Mouse (Mus musculus): ENCODE data around the gene Ccdc180. TPM values are rescaled to one million over a fixed set of nuclear protein-coding genes. Genes with fewer than 3 reads are reported as not detected.

The Ccdc180 gene
- 0.38 and 0.63 TPM in 2 replicates for total RNA-seq (2015; ENCODE audit: low replicate concordance)
- total RNA-seq (2017; ENCODE audit: low replicate concordance), result not detected in 2 replicates

DNA sequence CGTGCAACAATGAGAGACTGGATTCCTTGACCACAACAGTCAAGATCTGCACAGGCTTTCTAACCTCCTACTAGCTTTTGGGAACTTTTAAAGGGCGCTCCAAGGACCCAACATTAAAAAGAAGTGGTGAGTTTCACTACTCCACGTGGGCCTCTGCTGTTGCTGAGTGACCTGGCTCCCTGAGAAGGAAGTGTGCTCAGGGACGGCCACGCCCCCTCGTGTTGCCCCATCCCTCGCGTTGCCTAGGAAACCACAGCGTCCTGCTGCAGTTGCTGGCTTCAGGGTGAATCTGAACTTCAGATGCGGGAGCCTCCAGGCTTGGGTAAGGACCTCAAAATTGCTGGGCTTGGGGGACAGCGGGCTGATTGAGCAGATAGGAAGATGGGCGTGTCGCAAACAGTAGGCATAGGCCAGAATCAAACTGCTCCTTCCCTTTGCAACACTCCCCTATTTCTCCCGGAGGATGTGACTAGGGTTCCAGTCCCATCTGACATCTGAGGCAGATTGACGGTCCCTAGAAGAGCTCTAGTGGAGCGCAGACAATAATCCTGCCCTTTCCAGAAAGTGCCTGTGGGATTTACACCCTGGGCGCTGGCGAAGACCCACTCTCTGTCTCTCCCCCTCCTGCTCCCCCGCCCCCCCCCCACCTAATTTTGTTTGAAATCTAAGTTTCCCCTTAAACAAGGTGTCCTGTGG, at the start of gene Ccdc180:
Gene Ccdc180, plus strand, starts transcription at position 238 of the 696 bp plus-strand sequence.
- ATAC-seq (replicated peaks; ENCODE audit: low FRiP score, poor library complexity, severe bottlenecking), result no peak

DNA sequence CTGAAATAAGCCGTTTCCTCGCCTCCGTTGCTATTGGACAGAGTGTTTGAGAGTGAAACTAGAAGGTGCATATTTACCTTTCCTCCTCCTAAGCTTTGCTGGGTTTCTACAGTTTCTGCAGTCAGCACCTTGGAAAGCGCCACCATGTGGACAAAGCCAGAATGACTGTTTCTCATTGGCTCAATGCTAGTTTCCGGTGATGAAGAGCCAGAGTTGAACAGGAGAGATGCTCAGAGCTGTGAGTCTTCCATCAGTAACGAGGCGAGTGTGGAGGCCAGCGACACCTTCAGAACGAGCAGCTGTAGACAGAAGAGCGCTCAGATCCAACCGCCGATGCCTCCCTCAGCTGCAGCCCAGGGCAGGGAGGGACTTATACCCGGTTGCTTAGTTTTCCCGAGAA, 45.7 kb upstream of the Ccdc180 start:
- ATAC-seq (replicated peaks; ENCODE audit: low FRiP score, poor library complexity, severe bottlenecking), result no peak

DNA sequence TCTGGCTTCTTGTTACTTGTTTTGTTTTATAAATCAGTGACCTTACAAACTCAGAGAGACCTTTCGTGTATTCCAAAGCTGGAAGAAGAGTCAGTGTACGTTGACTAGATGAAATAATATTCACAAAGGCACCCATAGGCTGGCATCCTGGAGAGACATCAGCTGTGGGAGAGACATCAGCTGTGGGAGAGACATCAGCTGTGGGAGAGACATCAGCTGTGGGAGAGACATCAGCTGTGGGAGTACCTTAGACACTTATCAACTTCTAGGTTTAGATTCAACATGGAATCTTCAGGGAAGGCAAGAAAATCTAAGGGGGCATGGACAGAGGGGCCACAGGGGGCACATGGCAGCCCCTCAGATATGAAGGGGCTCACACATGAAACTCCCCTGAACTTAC, 43.8 kb upstream of the Ccdc180 start:
- no peak for ATAC-seq (replicated peaks; ENCODE audit: low FRiP score, poor library complexity, severe bottlenecking)

DNA sequence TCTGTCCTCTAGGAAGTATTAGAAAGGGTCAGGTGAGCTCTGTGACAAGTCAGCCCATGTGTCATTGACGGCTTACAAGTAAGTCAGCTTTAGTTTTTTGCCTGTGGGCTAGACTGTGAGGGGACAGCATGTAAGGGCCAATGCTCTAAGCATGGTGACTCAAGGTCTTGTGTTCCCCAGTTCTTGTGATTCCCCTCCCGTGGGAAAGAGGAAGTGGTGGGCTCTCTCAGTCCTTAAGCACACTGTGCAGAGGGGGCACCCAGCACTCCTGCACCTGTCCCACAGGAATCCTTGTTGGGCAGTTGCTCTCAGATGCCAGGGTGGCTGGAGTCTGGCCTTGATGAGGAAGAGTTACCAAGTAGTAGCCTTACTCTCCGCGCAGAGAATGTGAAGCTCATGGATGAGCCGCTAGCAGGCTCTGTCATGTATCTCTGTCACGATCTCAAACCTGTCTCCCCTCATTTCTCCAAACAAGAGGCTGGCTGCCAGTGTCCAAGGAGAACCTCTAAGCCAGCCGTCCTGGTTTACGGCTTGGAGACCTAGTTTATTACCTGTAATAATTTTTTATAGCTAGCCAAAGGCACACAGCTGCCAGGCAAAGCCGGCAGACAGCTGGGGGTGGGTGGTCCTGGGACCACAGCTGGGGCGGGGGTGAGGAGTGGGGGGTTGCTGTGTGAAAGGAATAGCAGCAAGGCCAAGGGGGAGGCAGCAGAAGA, 41.8 kb upstream of the Ccdc180 start, which contains the start of gene Stra6l:
Gene Stra6l, plus strand, starts transcription at position 556 of the 716 bp plus-strand sequence.
- no peak for ATAC-seq (replicated peaks; ENCODE audit: low FRiP score, poor library complexity, severe bottlenecking)

DNA sequence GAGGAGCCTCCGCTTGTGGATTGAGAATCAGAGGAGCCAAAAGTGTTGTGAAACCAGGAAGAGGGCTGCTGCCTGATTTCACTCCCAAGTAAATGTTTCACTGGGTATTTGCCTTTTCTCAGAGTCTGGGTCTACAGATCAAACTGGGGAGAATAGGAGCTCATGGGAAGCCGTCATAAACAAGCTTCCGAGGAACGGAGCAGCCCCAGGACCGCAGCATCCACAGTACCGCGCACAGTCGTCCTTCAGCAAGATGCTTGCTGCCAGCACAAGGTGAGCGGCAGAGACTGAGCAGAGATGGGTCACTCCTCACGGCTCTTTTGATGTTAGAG, 41.3 kb upstream of the Ccdc180 start:
- no peak for ATAC-seq (replicated peaks; ENCODE audit: low FRiP score, poor library complexity, severe bottlenecking)

DNA sequence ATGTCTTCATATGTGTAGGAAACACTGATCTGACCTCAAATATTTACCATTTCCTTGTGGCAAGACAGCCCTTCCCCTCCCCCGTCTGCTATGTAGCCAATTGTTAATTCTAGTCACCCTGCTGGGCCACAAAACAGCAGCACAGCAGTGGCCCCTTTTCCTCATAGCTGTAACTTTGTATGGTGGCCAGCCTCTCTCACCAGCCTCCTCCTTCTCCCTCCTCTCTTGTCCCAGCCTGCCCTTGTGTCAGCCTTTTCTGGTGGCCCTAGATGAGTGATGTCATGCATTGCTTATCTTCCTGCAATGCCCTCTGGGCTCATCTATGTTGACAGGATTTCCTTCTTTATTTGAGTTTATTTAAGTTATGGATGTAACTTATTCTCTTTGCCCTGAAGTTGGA, 40.7 kb upstream of the Ccdc180 start:
- ATAC-seq (replicated peaks; ENCODE audit: low FRiP score, poor library complexity, severe bottlenecking), result no peak

DNA sequence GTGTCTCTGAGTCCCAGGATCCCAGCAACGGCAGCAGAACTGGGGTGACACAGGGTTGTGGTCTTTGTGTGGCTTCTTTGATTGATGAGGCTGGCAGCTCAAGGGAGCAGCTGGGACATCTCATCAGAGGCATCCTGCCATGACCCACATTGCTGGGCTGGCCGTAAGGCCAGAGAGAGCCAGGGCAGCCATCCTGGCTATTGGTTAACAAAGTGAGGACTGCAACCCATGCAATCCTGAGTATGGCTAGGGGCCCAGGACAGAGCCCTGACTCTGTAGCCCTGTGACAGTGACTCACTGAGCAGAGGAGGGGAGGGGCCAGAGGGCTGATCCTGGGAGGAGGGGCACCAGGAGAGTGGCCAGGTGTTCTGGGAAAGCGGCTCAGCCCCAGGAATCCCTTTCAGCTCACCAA, 38.5 kb upstream of the Ccdc180 start:
- ATAC-seq (replicated peaks; ENCODE audit: low FRiP score, poor library complexity, severe bottlenecking), result no peak

DNA sequence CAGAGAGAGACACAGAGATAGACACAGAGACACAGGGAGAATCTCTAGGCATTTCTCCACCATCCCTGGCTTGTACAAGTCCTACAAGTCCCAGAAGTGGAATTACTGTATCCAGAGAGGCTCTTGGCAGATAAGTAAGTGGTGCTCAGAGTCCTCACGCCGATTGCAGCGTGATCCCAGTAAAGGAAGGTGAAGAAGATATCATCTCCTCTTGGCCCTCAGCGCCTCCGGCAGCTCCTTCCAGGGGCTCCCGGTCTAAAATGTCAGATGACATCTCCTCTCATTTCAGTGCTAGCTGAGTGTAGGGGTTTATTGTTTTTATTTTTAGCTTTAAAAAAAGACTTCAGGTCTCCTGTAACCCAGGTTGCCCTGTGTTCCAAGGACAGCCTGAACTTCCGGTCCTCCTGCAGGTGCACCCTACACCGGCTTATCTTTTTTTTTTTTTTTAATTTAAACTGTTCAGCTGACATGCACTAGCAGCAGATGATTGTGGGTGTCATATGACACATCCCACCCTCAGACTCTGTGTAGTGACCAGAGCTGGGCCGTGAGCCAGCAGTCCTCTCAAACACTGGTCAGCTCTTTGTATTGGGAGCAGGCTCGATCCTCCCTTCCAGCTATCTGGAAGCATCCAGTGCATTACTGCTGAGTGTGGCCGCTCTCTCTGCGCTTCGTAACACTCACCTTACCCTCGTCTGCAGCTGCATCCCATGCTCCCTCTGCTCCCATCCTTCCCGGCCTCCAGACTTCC, 36.4 kb upstream of the Ccdc180 start:
- no peak for ATAC-seq (replicated peaks; ENCODE audit: low FRiP score, poor library complexity, severe bottlenecking)

DNA sequence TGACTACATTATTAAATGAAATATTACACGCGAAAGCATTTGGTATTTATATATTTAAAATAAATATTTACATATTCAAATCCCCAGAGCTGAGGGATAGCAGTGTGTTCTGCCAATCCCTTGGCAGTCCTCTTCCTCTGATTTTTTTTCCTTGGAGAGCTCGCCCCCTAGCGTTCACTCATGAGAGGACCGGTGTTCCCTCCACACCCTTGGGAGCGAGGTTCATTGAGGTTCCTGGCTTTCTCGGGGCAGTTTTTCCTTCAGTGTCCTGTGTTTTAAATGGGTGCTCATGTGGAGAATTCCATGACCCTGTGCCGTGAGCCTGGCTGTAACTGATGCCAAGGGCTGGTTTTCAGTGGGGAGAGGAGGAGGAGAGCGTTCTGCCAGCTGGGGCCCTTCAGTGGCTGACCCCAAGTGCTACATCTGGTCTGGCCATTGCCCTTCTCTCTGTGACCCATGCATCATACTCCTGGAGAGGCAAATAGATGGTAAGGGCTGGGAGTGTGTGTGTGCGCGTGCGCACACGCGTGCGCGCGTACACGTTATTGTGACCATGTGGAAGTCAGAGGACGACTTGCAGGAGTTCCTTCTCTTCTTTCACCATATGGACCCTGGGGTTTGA, 34.2 kb upstream of the Ccdc180 start:
- 0 out of 2 replicates have a peak, but pooled peaks have one; percentile 46 for ATAC-seq (replicated peaks; ENCODE audit: low FRiP score, poor library complexity, severe bottlenecking)

DNA sequence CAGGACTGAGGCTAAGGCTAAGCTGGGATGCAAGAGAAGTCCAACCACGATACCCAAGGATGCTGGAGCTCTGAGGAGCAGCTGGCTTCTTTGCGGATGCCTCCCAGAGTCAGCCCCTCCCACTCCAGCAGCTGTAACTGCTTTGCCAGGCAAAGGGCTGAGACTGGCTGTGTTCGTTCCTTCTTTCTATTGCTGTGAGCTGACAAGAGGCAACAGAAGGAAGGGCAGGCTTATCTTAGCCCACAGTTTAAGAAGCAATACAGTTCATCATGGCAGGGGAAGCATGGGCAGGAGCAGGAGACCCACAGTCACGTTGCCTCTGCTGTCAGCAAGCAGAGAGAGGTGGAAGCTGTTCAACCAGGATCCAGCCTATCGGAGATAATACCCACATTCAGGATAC, 28.9 kb upstream of the Ccdc180 start:
- no peak for ATAC-seq (replicated peaks; ENCODE audit: low FRiP score, poor library complexity, severe bottlenecking)

DNA sequence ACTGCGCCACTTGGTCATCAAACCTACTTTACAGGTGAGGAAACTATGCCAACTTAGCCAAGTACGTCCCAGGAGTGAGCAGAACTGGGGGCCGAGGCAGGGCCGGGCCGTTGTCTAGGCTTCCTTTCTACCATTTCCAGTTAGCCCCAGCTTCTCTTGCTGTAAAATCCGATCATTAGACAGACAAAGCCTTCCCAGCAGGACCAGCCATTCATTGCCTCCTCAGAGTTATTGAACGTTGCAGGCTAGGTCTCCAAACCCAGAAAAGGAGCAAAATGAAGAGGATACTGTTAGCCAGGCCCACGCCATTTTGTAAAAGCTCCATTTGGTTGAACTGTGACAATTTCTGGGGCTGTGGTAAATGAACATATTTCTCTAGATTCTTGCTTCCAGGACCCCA, 22.7 kb upstream of the Ccdc180 start:
- no peak for ATAC-seq (replicated peaks; ENCODE audit: low FRiP score, poor library complexity, severe bottlenecking)

DNA sequence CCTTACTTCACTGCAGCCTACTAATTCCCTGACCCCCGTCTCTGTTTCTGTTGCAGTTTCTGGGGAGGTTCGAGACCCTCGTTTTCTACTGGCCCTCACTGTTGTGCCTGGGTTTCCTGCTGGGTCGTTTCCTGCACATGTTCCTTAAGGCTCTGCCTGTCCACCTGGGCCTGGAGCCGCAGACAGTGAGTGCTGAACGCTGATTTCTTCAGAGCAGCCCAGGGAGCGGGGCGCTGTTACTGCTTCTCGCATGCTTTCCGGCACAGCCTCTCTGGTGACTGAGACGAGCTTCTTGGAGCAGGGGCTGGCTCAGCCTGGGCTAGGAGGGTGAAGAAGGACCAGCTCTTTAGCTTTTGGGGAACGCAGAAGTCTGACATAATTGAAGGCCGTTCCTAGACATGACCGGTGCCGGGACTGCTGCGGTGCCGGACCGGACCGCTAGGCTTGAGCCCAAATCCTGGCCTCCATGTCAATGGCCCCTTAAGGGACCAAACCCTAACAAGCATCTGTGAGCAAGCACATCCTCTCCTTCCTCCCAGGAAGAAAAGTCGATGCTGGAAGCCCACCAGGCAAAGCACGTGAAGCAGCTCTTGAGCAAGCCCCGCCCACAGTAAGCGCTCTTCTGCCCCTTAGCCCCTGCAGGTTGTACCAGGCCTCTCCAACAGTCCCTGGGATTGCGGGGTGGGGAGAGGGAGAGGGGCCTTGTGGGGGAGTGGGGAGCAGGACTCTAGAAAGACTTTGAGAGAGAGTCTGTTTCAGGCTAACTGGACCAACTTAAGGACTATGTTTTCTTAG, 20.9 kb upstream of the Ccdc180 start:
- no peak for ATAC-seq (replicated peaks; ENCODE audit: low FRiP score, poor library complexity, severe bottlenecking)

DNA sequence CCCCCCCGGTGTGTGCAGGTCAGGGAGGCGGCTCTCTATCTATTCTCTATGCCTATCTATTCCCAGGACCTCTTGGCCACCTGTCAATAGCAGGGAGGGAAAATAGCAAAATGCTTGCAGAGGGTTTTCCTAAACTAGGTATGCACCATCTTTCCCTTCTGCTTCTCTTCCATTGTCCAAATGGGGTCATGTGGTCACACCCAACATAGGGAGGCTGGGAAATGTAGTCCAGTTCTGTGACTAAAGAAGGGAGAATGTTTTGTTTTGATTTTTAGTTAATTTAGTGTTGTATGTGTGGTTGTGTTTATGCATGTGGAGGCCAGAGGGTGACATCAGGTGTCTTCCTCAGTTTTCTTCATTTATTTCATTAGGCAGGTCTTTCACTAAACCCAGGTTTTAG, 18.0 kb upstream of the Ccdc180 start:
- ATAC-seq (replicated peaks; ENCODE audit: low FRiP score, poor library complexity, severe bottlenecking), result no peak

DNA sequence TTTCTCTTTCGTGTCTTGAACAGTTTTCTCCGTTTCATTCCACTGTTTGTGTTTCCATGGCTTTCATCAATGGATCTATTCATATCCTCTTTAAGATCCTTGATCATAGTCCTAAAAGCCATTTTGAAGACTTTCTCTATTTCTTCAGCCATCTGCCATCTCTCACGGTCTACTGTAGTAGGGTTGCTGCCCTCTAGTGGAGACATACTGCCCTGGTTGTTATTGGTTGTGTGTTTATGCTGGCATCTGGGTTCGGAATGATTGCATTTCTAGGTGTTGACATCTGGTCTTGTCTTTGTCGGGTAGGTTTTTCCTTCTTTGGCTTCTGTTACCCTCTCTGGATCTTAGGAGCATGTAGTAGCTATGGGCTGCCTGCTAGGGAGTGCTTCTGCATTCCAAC, 11.2 kb upstream of the Ccdc180 start:
- ATAC-seq (replicated peaks; ENCODE audit: low FRiP score, poor library complexity, severe bottlenecking), result no peak

DNA sequence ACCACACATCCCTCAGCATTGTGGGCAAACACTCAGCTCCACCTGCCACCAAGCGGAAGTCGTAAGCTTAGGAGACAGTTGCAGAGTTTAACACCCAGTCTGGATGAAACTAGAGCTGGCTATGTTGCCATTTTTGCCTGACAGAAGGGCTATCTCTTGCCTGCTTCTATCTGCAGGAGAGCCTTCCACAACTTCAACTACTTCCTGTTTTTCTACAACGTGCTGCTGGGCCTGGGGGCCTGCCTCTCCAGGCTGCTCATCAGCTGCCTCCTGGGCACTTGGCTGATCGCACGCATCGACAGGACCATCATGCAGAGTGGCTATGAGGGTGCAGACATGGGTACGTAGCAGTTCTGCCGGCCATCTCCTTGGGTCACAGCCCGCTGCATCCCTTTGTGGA, 7.6 kb upstream of the Ccdc180 start:
- ATAC-seq (replicated peaks; ENCODE audit: low FRiP score, poor library complexity, severe bottlenecking), result no peak

DNA sequence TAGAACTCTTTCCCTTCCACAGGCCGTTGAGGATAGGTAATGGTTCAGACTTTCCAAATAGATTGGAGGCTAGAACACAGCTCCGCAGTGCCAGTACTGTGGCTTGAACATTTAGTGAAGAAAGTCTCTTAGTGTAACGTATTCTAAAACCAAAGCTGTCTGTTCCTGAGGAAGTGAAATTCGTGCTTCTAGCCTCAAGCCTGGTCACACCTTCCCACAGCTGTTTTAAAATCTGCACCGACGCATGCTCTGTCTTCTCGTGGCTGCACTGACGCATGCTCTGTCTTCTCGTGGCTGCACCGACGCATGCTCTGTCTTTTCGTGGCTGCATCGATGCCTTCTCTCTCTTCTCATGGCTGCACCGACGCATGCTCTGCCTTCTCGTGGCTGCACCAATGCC, 6.9 kb upstream of the Ccdc180 start:
- no peak for ATAC-seq (replicated peaks; ENCODE audit: low FRiP score, poor library complexity, severe bottlenecking)

DNA sequence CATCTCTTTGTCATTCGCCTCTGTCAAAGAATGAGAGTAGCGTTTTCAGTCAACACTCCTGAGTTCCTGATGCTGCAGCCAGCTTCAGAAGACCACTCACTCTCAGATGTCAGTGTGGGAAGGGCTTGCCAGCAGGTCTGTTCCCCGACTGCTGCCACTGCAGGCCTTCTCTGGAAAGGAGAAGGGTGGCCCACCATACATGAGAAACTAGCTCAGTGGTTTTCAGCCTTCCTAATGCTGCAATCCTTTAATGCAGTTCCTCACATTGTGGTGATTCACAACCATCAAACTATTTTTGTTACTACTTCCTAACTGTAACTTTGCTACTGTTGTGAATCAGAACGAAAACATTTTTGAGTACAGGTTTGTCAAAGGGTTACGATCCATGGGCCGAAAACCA, 616 bp upstream of the Ccdc180 start:
- ATAC-seq (replicated peaks; ENCODE audit: low FRiP score, poor library complexity, severe bottlenecking), result no peak

DNA sequence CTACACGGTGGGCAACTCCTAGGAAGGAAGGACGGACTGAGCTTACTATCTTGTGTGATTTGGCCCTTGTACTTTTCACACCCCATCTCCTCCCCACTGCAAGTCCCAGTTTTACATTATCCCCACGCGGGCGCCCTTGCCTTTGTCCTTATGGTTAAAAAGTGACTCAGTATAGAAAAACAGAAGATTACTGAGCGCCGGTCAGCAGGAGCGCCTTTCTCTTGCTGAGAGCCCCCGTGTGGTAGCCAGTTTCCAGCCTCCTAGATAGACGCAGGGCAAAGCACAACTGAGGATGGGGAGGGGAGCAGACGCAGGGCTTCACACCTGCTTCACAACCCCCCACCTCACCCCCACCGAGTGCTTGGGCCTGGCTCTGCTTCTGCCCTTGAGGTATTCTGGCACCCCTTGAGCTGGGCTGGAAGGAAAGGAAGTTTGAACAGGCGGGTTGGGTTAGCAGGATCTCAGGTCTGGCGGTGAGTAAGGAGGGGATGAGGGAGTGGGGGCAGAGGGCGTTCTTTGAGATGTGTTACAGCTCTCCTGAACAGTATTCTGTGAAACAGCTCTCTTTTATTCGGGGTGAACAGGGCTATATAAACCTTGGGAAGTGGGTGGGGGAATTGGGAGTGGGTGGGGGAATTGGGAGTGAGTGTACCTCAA, 6.5 kb downstream of the Ccdc180 start:
- no peak for ATAC-seq (replicated peaks; ENCODE audit: low FRiP score, poor library complexity, severe bottlenecking)

DNA sequence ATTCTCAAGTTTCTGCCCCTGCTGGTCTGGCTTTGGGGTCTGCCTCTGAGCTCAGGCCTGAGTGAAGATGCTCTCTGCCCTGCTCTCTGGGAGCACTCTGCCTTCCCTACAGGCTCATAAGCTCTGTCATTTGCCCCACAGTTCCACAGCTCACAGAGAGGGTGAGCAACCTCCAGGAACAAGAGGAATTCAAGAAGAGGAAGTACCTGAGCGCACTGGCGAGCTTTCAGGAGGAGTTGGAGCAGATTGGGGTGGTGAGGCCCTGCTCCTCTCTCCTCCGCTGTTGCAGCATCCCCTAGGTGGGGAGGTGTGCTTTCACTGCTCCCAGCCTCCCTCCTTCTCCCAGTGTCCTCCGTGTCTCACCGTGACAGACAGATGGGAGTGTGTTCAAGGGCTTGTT, 8.3 kb downstream of the Ccdc180 start:
- ATAC-seq (replicated peaks; ENCODE audit: low FRiP score, poor library complexity, severe bottlenecking), result no peak
